Mouse (Mus musculus) thymus, postnatal 4 days (tissue): Measurements from ENCODE around the gene Uggt1.

Experiments
- DNase-seq: peaks from one replicate; pipeline ENCODE4 v3.0.0; 2021

Uggt1 gene

GRCm38 (mm10) chr1:36255871-36256640 is 11.5 kb upstream of the Uggt1 start:
- no peak for DNase-seq

GRCm38 (mm10) chr1:36254635-36255360 is 10.3 kb upstream of the Uggt1 start:
- DNase-seq: peak; percentile 59

DNA sequence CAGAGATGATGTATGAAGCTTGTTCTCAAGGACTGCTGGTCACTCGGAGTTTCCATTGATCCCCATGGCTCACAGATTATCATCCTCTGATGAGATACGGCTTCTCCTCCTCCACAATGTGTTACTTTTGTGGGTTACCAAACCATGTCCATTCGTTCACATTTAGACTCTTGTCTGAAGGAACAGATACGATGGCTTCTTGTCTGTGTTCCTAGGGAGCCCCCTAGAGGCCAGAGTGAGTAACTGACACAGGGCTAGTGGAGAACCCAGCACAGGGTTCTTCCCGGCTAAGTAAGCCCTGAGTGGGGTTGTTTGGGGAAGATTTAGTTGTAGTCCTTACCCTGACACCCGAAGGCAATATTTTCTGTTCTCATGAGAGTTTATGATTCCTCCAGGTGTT is 8.3 kb upstream of the Uggt1 start:
- peak; percentile 75 for DNase-seq

DNA sequence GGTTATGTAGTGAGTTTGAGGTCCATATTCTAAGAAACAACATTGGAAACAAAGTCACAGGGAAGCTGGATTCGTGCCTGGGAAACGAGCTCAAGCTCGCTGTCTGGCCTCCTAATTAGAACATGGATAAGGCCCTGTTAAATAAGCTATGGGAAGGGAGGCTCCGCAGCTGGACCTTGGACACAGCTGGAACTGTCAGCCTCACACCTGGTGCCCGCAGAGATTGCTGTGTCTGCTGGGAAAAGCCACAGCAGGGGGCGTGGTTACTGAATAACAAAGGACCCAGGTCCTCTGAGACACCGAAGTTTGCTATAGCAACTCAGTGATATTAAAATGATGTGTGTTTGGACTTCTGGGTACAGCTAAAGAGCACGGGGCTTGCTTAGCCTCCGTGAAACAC is 6.9 kb upstream of the Uggt1 start:
- peak; percentile 60 for DNase-seq

DNA sequence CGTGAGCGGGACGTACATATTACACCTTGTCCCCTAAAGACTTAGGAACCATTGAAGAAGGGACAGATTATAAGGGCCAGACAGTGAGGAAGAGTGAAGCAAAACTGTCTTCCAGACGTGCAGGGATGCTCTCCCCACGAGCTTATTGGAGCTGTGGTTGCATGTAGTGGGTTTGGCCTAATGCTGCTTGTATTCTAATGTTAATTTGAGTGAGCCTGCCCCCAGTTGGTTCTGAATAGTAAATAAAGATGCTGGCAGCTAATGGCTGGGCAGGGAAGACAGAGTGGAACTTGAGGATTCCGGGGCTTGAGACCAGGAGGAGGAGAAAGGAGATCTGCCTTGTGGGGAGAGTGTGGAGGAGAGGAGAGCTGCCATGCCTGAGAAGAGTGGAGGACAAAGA is 2.2 kb upstream of the Uggt1 start:
- DNase-seq: no peak

DNA sequence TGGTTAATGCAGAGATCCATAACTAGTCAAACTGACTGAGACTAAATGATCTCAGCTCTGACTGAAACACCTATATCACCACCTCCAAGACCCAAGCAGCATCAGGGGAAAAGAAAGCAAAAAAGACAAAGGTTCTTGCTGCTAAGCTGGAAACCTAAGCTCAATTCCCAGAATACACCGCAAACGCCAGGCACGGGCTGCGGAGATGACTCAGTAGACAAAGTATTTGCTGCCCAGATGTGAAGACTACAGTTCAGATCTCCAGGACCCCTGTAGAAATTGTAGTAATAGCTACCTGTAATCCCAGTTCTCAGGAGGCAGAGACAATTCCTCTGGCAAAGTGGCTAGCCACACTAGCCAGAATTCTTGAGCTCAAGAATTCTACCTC is 302 bp upstream of the Uggt1 start:
- DNase-seq: no peak

- no peak for DNase-seq
Observed at GRCm38 (mm10) chr1:36243447-36244057, 968 bp downstream of the Uggt1 start.

GRCm38 (mm10) chr1:36241903-36242429 is 2.6 kb downstream of the Uggt1 start:
- no peak for DNase-seq

DNA sequence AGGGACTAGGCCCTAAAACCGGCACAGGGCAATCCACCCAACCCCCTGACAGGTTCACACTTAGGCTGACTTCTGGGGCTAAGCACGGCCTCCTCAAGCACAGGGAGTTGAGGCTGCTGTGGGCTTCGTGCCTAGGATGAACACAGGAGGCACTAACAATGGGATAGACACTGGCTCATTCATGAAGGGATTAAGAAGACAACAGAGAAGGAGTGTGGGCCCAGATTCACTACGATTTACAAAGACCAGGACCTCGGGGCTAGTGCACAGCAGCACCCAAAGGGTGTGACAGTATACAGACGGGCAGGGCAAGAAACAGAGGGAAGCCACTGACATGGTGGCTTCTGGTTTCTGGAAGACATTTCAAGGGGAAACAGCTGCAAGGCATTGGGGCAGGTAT is 4.3 kb downstream of the Uggt1 start:
- no peak for DNase-seq

GRCm38 (mm10) chr1:36239396-36239795 is 5.1 kb downstream of the Uggt1 start:
- no peak for DNase-seq

GRCm38 (mm10) chr1:36235855-36236254 is 8.7 kb downstream of the Uggt1 start:
- no peak for DNase-seq

DNA sequence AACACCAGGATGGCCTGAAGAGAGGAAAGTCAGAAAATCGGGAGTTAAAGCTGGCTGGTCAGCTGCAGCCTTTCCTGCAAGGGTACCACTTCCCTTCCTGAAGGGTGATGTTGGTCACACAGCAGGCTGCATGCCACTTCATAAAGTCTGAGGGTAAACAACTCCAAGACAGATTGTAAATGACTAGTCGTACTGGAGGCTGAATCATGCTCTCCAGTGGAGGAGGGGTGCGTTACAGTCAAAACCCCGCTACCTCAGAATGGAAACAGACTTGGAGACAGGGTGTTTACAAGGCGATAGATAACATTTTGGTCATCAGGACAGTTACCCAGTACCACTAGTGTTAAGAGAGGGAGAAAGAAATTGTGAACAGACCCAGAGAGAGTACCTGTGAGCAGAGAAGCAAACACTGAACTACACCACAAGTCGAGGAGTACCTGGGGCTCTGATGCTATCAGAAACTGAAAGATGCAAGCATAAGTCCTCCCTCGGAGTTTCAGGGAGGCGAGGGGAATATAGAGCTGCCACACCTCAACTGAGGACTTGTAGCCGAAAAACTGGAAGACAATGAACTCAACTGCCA is 9.4 kb downstream of the Uggt1 start:
- DNase-seq: no peak

DNA sequence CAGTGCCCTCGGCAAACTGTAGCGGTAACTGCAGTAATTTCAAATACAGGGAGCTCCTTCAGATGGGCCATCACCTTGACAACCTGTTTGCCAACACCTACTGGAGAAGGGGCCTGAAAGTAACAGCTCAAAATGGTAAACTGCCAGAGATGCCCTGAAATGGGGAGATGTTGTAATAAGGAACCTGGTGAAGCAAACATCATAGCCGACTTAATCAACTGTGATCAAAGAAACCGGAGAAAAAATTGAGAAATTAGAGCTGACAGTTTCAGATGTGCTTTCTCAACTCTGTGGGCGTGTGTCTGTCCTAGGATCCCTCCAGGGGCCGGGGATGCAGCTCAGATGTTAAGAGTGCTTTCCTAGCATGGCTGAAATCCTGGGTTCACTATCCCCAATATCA is 11.3 kb downstream of the Uggt1 start:
- no peak for DNase-seq

DNA sequence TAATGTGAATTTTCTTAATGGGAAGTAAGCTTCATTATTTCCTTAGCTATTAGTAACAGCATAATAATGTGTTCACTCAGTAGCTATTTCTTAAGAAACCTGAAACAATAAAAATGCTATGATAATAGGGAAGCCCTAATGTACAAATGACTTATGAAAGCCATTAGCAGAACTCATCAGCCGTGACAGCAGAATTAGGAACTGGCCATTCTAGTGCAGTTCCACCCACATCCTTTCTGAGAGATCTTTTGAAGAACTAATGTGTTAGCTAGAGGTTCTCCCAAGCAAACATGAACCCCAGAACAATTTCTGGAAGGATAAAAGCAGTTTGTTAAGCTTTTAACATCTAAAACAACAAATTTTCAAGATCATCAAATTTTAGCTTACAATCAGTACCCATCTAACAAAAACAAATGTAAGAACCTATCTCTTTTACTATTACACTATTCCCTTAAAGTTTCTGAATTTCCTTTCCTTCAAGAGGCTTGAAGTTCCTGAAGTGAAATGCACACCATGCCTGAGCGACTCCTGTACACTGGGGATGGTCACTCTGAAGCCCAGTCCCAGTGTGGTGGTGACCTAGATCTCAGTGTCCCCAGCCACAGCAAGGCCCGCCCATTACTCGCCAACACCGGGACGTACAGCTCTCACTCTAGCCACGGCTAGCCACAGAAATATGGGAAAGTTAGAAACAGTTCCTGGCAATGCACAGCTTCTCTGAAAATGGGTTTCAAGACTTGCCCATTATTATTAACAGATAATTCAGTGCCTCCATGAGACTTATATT is 13.4 kb downstream of the Uggt1 start:
- DNase-seq: no peak

DNA sequence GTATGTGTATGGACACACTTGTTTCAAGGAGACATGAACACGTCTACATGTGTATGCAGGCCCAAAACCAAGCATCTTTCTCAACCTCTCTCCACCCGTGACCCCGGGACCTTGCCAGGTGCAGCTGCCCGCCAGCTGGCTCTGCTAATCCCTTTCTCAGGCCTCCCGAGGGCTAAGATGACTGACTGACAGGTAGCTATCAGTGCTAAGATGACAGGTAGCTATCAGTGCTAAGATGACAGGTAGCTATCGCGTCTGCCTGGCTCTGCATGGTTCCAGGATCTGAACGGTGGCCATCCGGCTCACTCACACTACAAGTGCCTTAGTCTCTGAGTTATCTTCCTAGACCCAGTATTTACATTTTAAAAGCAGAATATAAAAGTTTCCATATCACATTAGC is 16.1 kb downstream of the Uggt1 start:
- no peak for DNase-seq

DNA sequence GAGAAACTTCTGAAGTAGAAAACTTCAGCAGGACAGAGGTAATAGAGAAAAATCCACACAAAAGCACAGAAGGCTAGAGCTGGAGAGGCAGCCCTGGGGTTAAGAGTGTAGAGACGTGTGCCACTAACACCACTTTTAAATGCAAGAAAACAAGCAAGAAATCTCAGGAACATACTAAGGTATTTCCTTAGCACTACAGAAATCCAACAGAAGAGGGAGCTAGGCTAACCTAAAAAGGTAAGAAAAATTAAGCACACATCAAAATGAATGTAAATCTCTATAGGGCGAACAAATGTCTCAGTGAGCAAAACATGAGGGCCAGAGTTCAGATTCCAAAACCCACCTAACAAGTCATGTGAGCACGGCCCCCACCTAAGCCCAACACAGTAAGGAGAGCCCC is 19.9 kb downstream of the Uggt1 start:
- DNase-seq: no peak

GRCm38 (mm10) chr1:36214324-36214723 is 30.2 kb downstream of the Uggt1 start:
- no peak for DNase-seq

GRCm38 (mm10) chr1:36201739-36202138 is 42.8 kb downstream of the Uggt1 start:
- DNase-seq: no peak

DNA sequence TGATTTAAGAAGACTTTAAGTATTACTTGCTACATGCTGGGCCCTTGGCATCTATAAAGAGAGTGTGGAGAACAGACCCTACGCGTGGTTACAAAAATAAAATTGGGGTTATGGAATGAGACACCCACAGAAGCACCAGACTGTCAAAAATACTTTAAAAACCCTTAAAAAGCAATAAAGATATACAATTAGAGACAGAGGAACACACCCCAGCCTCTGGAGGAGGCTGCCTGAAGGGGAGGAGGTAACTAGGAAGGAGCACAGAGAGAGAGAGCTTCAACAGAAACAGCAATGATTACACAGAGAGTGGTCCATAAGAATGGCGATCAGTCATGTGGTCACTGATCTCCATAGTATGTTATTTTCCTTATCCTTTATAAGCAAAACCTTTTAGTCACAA is 50.0 kb downstream of the Uggt1 start:
- DNase-seq: no peak

DNA sequence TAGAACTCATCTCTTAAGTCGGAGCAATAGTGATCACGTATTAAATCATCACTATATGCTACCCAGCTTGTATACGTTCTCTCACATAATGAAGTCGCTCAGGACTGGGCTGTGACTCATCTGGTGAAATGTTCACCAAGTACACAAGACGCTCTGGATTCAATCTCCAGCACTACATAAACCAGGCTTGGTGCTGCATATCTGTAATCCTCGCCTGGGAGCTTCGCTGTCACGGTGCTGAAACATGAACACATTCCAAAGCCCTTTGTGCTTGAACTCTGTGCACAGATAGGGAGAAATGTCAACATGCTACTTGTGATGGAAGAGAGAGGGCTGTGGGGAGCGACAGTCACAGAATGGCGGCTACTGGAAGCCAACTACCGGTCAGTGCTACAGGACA is 52.6 kb downstream of the Uggt1 start:
- DNase-seq: no peak

DNA sequence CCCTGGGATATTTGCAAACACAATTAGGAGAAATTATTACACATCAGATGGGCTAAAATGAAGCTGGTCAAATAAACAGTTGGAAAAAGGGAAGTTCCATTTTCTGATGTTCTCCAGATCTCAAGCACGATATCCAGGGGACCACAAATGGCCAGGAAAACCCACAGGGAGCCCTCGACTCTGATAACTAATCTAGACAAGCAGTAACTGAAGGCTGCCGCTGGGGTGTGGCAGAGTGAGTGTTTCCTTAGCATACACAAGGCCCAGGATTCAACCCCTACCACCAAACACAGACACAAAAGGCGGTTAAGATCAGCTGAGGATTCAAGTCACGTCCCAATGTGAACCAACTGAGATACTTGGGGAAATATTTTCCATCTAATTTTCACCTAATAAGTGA is 64.5 kb downstream of the Uggt1 start:
- DNase-seq: no peak

DNA sequence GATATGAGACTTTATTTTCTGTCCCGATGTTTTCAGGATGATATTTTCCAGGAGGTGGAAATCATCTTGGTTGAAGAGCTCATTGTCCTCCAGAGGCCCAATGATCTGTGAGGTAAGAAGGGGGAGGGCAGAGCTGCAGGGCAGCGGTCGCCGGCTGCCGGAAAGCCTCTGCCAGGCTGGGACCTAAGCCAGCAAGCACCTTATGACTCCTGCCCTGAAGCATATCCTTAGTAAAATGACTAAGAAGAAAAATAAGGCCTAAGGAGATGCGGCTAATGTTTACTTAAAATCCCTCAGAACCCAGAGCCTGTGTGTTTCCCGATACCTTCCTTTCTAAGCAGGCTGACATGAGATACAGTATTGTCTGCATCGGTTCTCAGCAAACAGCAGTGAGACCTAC is 71.1 kb downstream of the Uggt1 start:
- DNase-seq: no peak

GRCm38 (mm10) chr1:36172941-36173340 is 71.6 kb downstream of the Uggt1 start:
- no peak for DNase-seq
